Mouse (Mus musculus) neural tube, embryonic 13.5 days (tissue): ENCODE data around the gene Mlst8. TPM values are rescaled to one million over a fixed set of nuclear protein-coding genes. Genes with fewer than 3 reads are reported as not detected.

ENCODE experiments used
- ATAC-seq: fragments of 200-750 bp; cut with Nextera tagmentation; 2 replicates; pipeline ENCODE4 v1.8.0; 2017; ENCODE audit warnings: low read depth, mild to moderate bottlenecking, moderate TSS enrichment, moderate library complexity
- H3K27ac ChIP-seq: fragments of 300-500 bp; sonication (generic); replicated peaks from 2 replicates; pipeline ENCODE4 v1.5.1; 2015; ENCODE audit warnings: moderate library complexity, mild to moderate bottlenecking, inconsistent platforms
- H3K27me3 ChIP-seq: fragments of 300-500 bp; sonication (generic); 2 replicates; pipeline ENCODE4 v1.6.1; 2015; ENCODE audit warnings: mild to moderate bottlenecking, inconsistent platforms
- H3K36me3 ChIP-seq: fragments of 300-500 bp; sonication (generic); 2 replicates; pipeline ENCODE4 v1.6.1; 2015; ENCODE audit warnings: mild to moderate bottlenecking, inconsistent platforms
- H3K4me1 ChIP-seq: fragments of 300-500 bp; sonication (generic); replicated peaks from 2 replicates; pipeline ENCODE4 v1.6.1; 2015; ENCODE audit warnings: inconsistent platforms
- H3K4me2 ChIP-seq: fragments of 300-500 bp; sonication (generic); 2 replicates; pipeline ENCODE4 v1.6.1; 2015; ENCODE audit warnings: inconsistent platforms, mild to moderate bottlenecking, moderate library complexity
- H3K4me3 ChIP-seq: fragments of 300-500 bp; sonication (generic); 2 replicates; pipeline ENCODE4 v1.5.1; 2015; ENCODE audit warnings: mild to moderate bottlenecking, inconsistent platforms
- H3K9ac ChIP-seq: fragments of 300-500 bp; sonication (generic); 2 replicates; pipeline ENCODE4 v1.6.1; 2015; ENCODE audit warnings: moderate library complexity, mild to moderate bottlenecking, inconsistent platforms
- H3K9me3 ChIP-seq: fragments of 300-500 bp; sonication (generic); 2 replicates; pipeline ENCODE4 v1.6.1; 2016; ENCODE audit warnings: inconsistent platforms
- WGBS: fragments of 180-500 bp; shearing (Covaris S2); methylation state at CpG from one replicate; pipeline ENCODE4 v1.1.7; 2015; 5-methylcytosine and 5-hydroxymethylcytosine counted together
- polyA plus RNA-seq: library from polyadenylated mRNA; unstranded; fragments of >200 nt; fragmentation: Nextera tagmentation; extraction: Ambion mirVana; gene quantifications from 2 replicates; pipeline ENCODE4 v1.2.1, GENCODE M21; 2015

Mlst8 gene
- polyA plus RNA-seq, 1 experiment from 2014 or later, result 35.7 TPM

GRCm38 (mm10) chr17:24454756-24455522 is 23.9 kb downstream of the Mlst8 start:
- Histone ChIP-seq H3K27ac (peak overlapping the region; percentile 95), H3K4me1 (peaks cover 27% of the 10 kb centered on the region), H3K4me3 (peak overlapping the region; percentile 91), H3K9ac (peak overlapping the region; percentile 94), H3K27me3 (no peaks in the 10 kb centered on the region), H3K9me3 (no peaks in the 10 kb centered on the region), H3K4me2 (peak overlapping the region; percentile 87), H3K36me3 (peaks cover 14% of the 10 kb centered on the region)
- under 1% methylated on average over 57 of the region's 67 CpGs for WGBS
- ATAC-seq, result peak; percentile 97

DNA sequence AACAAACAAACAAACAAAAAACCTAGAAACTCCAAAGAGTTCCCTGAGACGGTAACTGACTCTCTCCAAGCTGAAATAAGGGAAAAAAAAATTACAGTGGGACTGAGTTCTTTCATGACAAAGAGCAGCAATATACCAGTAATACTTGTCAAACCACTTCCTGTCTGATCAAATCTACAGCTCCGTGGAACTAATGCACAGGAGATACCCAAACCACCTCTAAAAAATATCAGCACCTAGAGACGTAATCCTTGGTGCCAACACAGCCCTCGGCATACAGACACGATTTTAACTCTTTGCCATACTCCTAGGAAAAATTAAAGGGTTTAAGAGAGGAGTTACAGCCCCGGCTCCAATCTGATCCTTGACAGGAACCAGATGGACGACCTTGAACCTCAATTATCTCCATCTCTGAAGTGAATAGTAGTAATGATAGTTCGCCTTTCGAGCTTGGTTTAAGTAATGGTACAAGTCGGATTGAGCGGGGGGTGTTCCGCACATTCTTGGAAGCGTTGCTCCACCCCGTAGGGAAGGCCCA is 24.6 kb downstream of the Mlst8 start:
- peaks cover 20% of the 10 kb centered on the region for H3K36me3 ChIP-seq
- H3K4me3 ChIP-seq, result peak overlapping the region; percentile 91
- no peak for ATAC-seq
- peak overlapping the region; percentile 95 for H3K27ac ChIP-seq
- H3K4me1 ChIP-seq, result peaks cover 27% of the 10 kb centered on the region
- WGBS, result 13% methylated on average over 14 of the region's 14 CpGs
- no peaks in the 10 kb centered on the region for H3K9me3 ChIP-seq
- peak overlapping the region; percentile 94 for H3K9ac ChIP-seq
- H3K4me2 ChIP-seq, result peak overlapping the region; percentile 87
- H3K27me3 ChIP-seq, result no peaks in the 10 kb centered on the region

- Histone ChIP-seq H3K4me2 (peak overlapping the region; percentile 87), H3K36me3 (peaks cover 29% of the 10 kb centered on the region), H3K4me1 (peaks cover 27% of the 10 kb centered on the region), H3K9ac (no peak overlapping the region; the same call in 1 of the 2 replicates), H3K27me3 (no peaks in the 10 kb centered on the region), H3K9me3 (no peaks in the 10 kb centered on the region), H3K4me3 (peak overlapping the region; percentile 91), H3K27ac (no peak overlapping the region)
- no peak for ATAC-seq
- WGBS, result 84% methylated on average over 2 of the region's 2 CpGs
Observed at GRCm38 (mm10) chr17:24453372-24453771, 25.5 kb downstream of the Mlst8 start.

GRCm38 (mm10) chr17:24451220-24451619 is 27.7 kb downstream of the Mlst8 start:
- ATAC-seq, result no peak
- Histone ChIP-seq H3K27me3 (no peaks in the 10 kb centered on the region), H3K9me3 (no peaks in the 10 kb centered on the region), H3K4me2 (no peak overlapping the region), H3K4me3 (no peak overlapping the region), H3K27ac (no peak overlapping the region), H3K4me1 (peaks cover 27% of the 10 kb centered on the region), H3K9ac (no peak overlapping the region), H3K36me3 (peaks cover 51% of the 10 kb centered on the region)
- 93% methylated on average over 6 of the region's 6 CpGs for WGBS

DNA sequence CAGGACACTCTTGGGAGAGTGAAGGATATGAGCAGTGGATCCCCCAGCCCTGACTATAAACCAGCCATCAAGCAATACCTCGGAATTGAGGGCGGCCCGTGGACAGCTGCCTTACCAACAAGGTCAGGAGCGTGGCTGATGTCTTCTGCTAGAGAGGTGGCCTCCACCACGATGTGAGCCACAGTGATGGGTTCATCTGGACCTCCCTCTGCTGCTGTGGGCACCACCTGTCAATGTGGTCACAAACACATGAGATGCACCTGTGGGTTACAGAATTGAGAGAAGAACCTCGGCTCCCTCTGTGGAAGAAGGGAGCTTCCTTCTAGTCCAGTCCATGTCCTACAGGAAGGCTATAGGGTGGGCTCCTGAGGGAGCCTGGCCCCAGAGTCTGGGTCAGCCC is 29.4 kb downstream of the Mlst8 start:
- H3K36me3 ChIP-seq, result peaks cover 68% of the 10 kb centered on the region

DNA sequence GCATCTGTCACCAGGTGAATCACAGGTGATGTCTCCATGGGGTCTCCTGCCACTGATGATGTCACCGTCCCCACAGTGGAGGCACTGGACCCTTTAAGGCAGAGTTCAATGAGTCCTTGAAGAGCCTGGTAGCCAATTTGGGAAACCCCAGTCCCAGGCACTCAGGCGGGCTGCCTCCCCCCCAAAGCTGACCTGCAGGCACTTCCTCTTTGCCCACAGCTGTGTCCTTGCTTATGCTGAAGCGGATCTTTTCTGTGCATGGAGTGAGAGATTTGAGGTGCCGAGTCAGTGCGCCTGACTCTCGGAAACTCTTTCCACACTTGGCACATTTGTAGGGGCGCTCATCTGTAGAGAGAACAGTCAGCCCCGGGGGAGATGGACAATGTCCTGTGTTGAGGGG is 32.3 kb downstream of the Mlst8 start:
- Histone ChIP-seq H3K27ac (no peak overlapping the region), H3K27me3 (no peaks in the 10 kb centered on the region), H3K36me3 (peaks cover 97% of the 10 kb centered on the region), H3K4me1 (0 out of 2 replicates have a peak, but pooled peaks cover 6% of the 10 kb centered on the region), H3K9ac (no peak overlapping the region), H3K4me2 (no peak overlapping the region), H3K9me3 (no peaks in the 10 kb centered on the region), H3K4me3 (no peak overlapping the region)
- no peak for ATAC-seq
- 92% methylated on average over 8 of the region's 8 CpGs for WGBS

More for the DNA sequence above, 29.4 kb downstream of the Mlst8 start:
- Histone ChIP-seq H3K9ac (no peak overlapping the region), H3K4me1 (peaks cover 26% of the 10 kb centered on the region), H3K27ac (no peak overlapping the region), H3K9me3 (no peaks in the 10 kb centered on the region), H3K4me3 (no peak overlapping the region), H3K4me2 (no peak overlapping the region), H3K27me3 (no peaks in the 10 kb centered on the region)
- WGBS, result 95% methylated on average over 6 of the region's 6 CpGs
- no peak for ATAC-seq

GRCm38 (mm10) chr17:24443409-24443808 is 35.5 kb downstream of the Mlst8 start:
- Histone ChIP-seq H3K9me3 (no peaks in the 10 kb centered on the region), H3K4me2 (no peak overlapping the region), H3K4me3 (no peak overlapping the region), H3K27ac (no peak overlapping the region), H3K27me3 (no peaks in the 10 kb centered on the region), H3K36me3 (peaks cover 99% of the 10 kb centered on the region), H3K4me1 (no peaks in the 10 kb centered on the region), H3K9ac (no peak overlapping the region)
- 92% methylated on average over 4 of the region's 4 CpGs for WGBS
- ATAC-seq, result no peak

DNA sequence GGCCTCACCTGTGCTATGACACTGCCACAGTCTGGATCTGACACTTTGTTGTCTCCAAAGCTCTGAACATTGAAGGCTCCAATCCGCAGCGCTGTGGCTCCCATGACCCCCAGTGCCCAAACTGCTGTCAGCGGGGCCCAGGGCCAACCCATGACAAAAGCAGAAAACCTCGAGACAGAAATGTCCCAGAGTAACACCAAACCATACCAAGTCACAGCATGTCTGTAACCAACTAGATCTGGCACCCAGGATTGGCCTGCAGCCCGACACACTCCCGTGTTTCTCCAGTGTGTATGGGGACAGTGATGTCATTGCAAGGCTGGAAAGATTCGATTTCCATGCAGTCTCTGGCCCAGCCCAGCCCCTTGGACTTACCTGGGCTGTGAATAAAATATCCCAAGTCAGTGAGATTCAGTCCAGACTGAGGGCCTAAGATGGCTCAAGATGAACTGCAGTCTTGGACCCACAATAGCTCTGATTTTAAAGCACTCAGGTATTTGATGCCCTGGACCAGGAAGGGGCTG is 36.2 kb downstream of the Mlst8 start, which contains the start of gene Dnase1l2:
Gene Dnase1l2, minus strand, starts transcription at position 474 of the 524 bp plus-strand sequence.
- no peak within 1 kb of the TSS for H3K27ac ChIP-seq
- no peaks in the 10 kb centered on the region for H3K9me3 ChIP-seq
- H3K27me3 ChIP-seq, result no peaks in the 10 kb centered on the region
- H3K4me2 ChIP-seq, result no peak within 1 kb of the TSS
- H3K9ac ChIP-seq, result no peak within 1 kb of the TSS
- ATAC-seq, result no peak
- no peak within 1 kb of the TSS for H3K4me3 ChIP-seq
- 82% methylated on average over 7 of the region's 7 CpGs for WGBS
- peaks cover 99% of the 10 kb centered on the region for H3K36me3 ChIP-seq
- H3K4me1 ChIP-seq, result no peaks in the 10 kb centered on the region

GRCm38 (mm10) chr17:24442107-24442506 is 36.8 kb downstream of the Mlst8 start:
- Histone ChIP-seq H3K27me3 (no peaks in the 10 kb centered on the region), H3K9ac (no peak overlapping the region), H3K4me2 (no peak overlapping the region), H3K9me3 (no peaks in the 10 kb centered on the region), H3K4me1 (no peaks in the 10 kb centered on the region), H3K27ac (no peak overlapping the region), H3K4me3 (no peak overlapping the region), H3K36me3 (peaks cover 98% of the 10 kb centered on the region)
- 91% methylated on average over 14 of the region's 14 CpGs for WGBS
- no peak for ATAC-seq

DNA sequence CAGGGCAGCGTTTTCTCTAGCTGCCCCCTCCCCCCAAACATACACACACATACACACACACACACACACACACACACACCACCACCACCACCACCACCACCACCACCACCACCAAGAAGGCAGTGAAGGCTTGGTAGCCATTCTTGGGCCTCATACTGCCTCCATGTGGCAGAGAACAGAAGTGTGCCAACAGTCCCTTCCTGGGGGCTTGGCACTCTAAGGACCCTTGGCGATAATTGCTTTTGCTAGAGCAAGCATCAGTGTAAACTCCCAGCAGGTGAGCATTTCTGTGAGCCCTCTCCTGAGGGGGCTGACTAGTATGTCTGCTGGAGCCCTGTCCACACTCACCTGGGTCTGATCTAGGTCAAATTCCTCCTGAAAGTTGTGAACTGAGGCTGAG is 37.7 kb downstream of the Mlst8 start:
- Histone ChIP-seq H3K27ac (no peak overlapping the region), H3K4me2 (no peak overlapping the region), H3K36me3 (peaks cover 94% of the 10 kb centered on the region), H3K9me3 (no peaks in the 10 kb centered on the region), H3K4me3 (no peak overlapping the region), H3K4me1 (no peaks in the 10 kb centered on the region), H3K9ac (no peak overlapping the region), H3K27me3 (no peaks in the 10 kb centered on the region)
- 59% methylated on average over 2 of the region's 2 CpGs for WGBS
- no peak for ATAC-seq

DNA sequence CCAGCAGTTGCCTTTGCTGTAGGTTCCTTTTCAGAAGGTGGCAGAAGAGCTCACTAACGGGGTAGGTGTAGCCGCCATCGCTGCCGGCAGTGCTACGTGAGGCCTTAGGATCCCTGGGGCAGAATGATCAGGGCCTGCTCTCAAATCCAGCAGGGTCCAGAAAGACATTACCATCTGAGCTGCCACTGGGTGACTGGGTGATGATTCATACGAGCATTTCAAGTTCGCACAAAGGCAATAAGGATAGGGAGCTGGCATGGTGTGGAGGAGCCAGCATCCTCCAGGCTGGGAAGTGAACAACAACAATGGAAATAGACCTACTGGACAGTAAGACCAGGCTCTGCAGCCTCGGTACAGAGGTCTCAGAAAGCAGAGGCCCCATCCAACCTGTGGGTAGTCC is 38.5 kb downstream of the Mlst8 start:
- Histone ChIP-seq H3K9me3 (no peaks in the 10 kb centered on the region), H3K4me1 (no peaks in the 10 kb centered on the region), H3K4me2 (no peak overlapping the region), H3K4me3 (no peak overlapping the region), H3K36me3 (peaks cover 94% of the 10 kb centered on the region), H3K27me3 (no peaks in the 10 kb centered on the region), H3K9ac (no peak overlapping the region), H3K27ac (no peak overlapping the region)
- WGBS, result 92% methylated on average over 8 of the region's 8 CpGs
- ATAC-seq, result no peak

DNA sequence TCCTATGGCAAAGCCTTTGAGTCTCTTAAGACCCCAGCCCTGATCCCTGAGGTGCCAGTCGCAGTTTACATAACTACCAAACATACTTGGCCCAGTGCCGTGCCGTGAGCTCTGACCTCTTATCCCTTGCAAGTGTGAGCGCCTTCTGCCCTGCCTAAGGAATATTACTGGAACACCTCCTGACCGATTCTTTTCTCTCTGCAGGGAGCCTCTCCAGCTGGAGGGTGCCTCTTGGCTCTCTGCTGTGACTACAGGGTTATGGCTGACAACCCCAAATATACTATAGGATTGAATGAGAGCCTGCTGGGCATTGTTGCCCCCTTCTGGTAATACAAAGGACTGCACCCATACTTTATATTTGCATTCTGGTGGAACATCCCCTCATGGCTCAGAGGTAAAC is 41.9 kb downstream of the Mlst8 start:
- Histone ChIP-seq H3K4me1 (no peaks in the 10 kb centered on the region), H3K27ac (no peak overlapping the region), H3K4me3 (no peak overlapping the region), H3K9ac (no peak overlapping the region), H3K27me3 (no peaks in the 10 kb centered on the region), H3K36me3 (peaks cover 74% of the 10 kb centered on the region), H3K9me3 (no peaks in the 10 kb centered on the region), H3K4me2 (no peak overlapping the region)
- WGBS, result 69% methylated on average over 5 of the region's 5 CpGs
- ATAC-seq, result no peak; the same call in 1 of the 2 replicates
